Mouse (Mus musculus): ENCODE results near the gene Lamb1. TPM values are rescaled to one million over a fixed set of nuclear protein-coding genes. Genes with fewer than 3 reads are reported as not detected.
A peak's percentile ranks its signal among the peaks of the same experiment; 100 is the strongest.

The Lamb1 gene
- polyA plus RNA-seq, 1 experiment from 2014 or later: 81.3 TPM

GRCm38 (mm10) chr12:31306075-31306675 is 41.1 kb downstream of the Lamb1 start:
- no peak overlapping the region for H3K4me2 ChIP-seq (replicated peaks)

GRCm38 (mm10) chr12:31307011-31307410 is 42.0 kb downstream of the Lamb1 start:
- Histone ChIP-seq H3K9ac (no peak overlapping the region), H3K27me3 (replicated peaks) (no peaks in the 10 kb centered on the region), H3K4me3 (replicated peaks) (no peak overlapping the region), H3K27ac (no peak overlapping the region), H3K9me3 (no peaks in the 10 kb centered on the region), H3K4me1 (replicated peaks) (no peaks in the 10 kb centered on the region), H3K36me3 (peaks cover 36% of the 10 kb centered on the region), H3K4me2 (replicated peaks) (no peak overlapping the region)
- no peak for ATAC-seq
- WGBS: 92% methylated on average over 8 of the region's 8 CpGs

More at GRCm38 (mm10) chr12:31306075-31306675, 41.1 kb downstream of the Lamb1 start:
- WGBS: 46% methylated on average over 5 of the region's 5 CpGs
- peaks cover 40% of the 10 kb centered on the region for H3K36me3 ChIP-seq
- no peaks in the 10 kb centered on the region for H3K4me1 ChIP-seq (replicated peaks)
- ATAC-seq: no peak
- H3K9ac ChIP-seq: no peak overlapping the region
- no peaks in the 10 kb centered on the region for H3K9me3 ChIP-seq
- H3K27ac ChIP-seq: no peak overlapping the region
- H3K4me3 ChIP-seq (replicated peaks): no peak overlapping the region
- no peaks in the 10 kb centered on the region for H3K27me3 ChIP-seq (replicated peaks)

- 94% methylated on average over 8 of the region's 8 CpGs for WGBS
- Histone ChIP-seq H3K4me3 (replicated peaks) (no peak overlapping the region), H3K27me3 (replicated peaks) (no peaks in the 10 kb centered on the region), H3K9ac (no peak overlapping the region), H3K9me3 (no peaks in the 10 kb centered on the region), H3K4me2 (replicated peaks) (no peak overlapping the region), H3K27ac (no peak overlapping the region), H3K4me1 (replicated peaks) (no peaks in the 10 kb centered on the region), H3K36me3 (peaks cover 42% of the 10 kb centered on the region)
- no peak for ATAC-seq
Observed at GRCm38 (mm10) chr12:31307756-31308155, 42.7 kb downstream of the Lamb1 start.

- H3K36me3 ChIP-seq: peaks cover 47% of the 10 kb centered on the region
- no peak overlapping the region for H3K4me3 ChIP-seq (replicated peaks)
- no peaks in the 10 kb centered on the region for H3K9me3 ChIP-seq
- no peak overlapping the region for H3K9ac ChIP-seq
- H3K4me1 ChIP-seq (replicated peaks): no peaks in the 10 kb centered on the region
- H3K27me3 ChIP-seq (replicated peaks): no peaks in the 10 kb centered on the region
- H3K4me2 ChIP-seq (replicated peaks): no peak overlapping the region
- WGBS: 86% methylated on average over 9 of the region's 9 CpGs
- no peak overlapping the region for H3K27ac ChIP-seq
- ATAC-seq: 0 out of 2 replicates have a peak, but pooled peaks have one; percentile 28
Observed at GRCm38 (mm10) chr12:31310687-31311086, 45.7 kb downstream of the Lamb1 start.

DNA sequence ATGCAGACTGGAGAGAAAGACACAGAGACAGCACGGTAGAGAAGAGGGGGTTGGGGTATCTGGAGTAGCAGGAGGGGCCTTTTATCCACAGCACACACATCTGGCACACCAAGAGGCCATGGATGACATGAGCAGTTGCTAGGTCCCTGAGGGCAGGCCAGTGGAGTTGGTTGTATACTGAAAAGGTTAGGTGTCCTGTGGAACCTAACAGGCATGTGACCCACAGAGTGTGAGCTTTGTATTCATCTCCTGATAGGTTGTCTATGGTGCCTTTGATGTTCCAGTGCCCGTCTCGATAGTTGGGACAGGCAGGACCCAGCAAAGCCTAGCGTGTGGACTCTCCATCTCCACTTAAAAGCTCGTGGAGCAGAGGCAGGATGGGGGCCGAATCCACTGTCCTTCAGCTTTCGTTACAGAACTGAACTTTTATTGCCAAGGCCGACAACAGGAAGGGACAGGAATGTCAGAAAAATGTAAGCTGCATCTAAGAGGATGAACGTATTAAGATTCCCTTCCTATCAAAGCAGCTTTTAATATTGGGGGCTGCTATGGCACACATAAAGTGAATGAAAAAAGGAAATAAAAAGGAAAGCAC is 46.7 kb downstream of the Lamb1 start:
- ATAC-seq: no peak
- Histone ChIP-seq H3K4me3 (replicated peaks) (no peak overlapping the region), H3K9ac (no peak overlapping the region), H3K27ac (no peak overlapping the region), H3K4me2 (replicated peaks) (no peak overlapping the region), H3K9me3 (no peaks in the 10 kb centered on the region), H3K36me3 (peaks cover 44% of the 10 kb centered on the region), H3K27me3 (replicated peaks) (no peaks in the 10 kb centered on the region), H3K4me1 (replicated peaks) (no peaks in the 10 kb centered on the region)
- WGBS: 88% methylated on average over 9 of the region's 9 CpGs

- 93% methylated on average over 5 of the region's 5 CpGs for WGBS
- no peak for ATAC-seq
- Histone ChIP-seq H3K27me3 (replicated peaks) (no peaks in the 10 kb centered on the region), H3K36me3 (peaks cover 40% of the 10 kb centered on the region), H3K9ac (no peak overlapping the region), H3K4me2 (replicated peaks) (no peak overlapping the region), H3K4me3 (replicated peaks) (no peak overlapping the region), H3K9me3 (no peaks in the 10 kb centered on the region), H3K4me1 (replicated peaks) (no peaks in the 10 kb centered on the region), H3K27ac (no peak overlapping the region)
Observed at GRCm38 (mm10) chr12:31312281-31312680, 47.2 kb downstream of the Lamb1 start.

DNA sequence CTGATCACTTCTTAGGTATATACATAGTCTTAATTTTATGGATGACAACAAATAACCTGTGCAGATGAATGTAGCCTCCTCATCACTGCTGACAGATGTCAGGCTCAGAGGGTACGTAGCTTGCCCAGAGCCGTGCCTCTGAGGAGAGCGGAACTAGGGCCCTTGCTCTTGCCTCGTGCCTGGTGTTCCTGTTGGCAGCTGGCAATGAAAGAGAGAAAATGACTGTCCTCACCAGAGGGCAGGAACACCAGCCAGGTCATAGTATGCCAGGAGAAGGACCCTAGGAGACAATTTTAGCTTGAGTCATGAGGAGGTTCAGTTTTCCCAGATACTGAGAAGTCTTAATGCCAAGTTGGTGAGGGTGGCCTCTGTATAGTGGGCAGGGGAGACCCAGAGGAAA is 48.1 kb downstream of the Lamb1 start:
- Histone ChIP-seq H3K4me2 (replicated peaks) (no peak overlapping the region), H3K4me1 (replicated peaks) (no peaks in the 10 kb centered on the region), H3K9me3 (no peaks in the 10 kb centered on the region), H3K27me3 (replicated peaks) (no peaks in the 10 kb centered on the region), H3K36me3 (peaks cover 39% of the 10 kb centered on the region), H3K9ac (no peak overlapping the region), H3K4me3 (replicated peaks) (no peak overlapping the region), H3K27ac (no peak overlapping the region)
- WGBS: 94% methylated on average over 4 of the region's 4 CpGs
- ATAC-seq: no peak

DNA sequence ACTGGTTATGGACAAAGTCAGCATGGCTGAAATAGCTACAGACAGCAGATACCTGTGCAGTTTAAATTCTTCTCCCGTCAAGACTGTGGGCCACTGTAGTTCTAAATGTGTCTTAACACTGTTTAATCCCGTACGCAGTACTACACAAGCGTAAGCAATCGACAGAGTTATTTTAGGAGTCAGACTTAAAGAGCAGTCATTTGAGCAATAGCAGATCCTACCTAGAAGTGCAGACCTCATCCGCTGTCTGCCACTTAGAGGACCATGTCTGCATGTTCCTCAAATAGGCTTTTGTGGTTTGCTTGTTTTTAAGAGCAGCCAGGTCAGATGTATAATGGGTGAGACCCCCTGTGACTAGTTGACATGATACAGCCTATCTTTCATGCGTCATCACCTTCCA is 49.3 kb downstream of the Lamb1 start:
- no peaks in the 10 kb centered on the region for H3K9me3 ChIP-seq
- no peak overlapping the region for H3K4me2 ChIP-seq (replicated peaks)
- 89% methylated on average over 7 of the region's 7 CpGs for WGBS
- no peak for ATAC-seq
- no peaks in the 10 kb centered on the region for H3K27me3 ChIP-seq (replicated peaks)
- peaks cover 40% of the 10 kb centered on the region for H3K36me3 ChIP-seq
- H3K4me1 ChIP-seq (replicated peaks): no peaks in the 10 kb centered on the region
- no peak overlapping the region for H3K9ac ChIP-seq
- H3K27ac ChIP-seq: no peak overlapping the region
- no peak overlapping the region for H3K4me3 ChIP-seq (replicated peaks)

DNA sequence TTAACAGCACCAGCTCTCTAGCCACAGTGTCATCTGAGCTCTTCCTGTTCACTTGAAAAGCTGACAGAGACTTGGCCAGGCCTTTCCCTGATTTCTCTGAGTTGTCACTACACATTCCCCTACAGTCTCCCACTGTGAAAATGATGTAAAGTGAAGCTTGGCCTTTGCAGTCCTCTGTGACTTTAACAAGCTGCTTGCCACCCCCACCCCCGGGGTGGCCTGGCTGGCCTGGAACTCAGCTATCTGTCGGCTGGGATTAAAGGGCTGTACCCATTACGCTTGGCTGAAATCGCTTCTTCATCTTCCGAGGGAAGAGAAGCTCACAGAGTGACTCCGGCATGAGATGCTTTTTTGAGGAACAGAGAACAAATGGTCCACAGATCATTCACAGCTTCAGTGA is 50.9 kb downstream of the Lamb1 start:
- H3K4me1 ChIP-seq (replicated peaks): no peaks in the 10 kb centered on the region
- ATAC-seq: no peak
- H3K9ac ChIP-seq: no peak overlapping the region
- no peak overlapping the region for H3K4me2 ChIP-seq (replicated peaks)
- no peak overlapping the region for H3K4me3 ChIP-seq (replicated peaks)
- H3K9me3 ChIP-seq: no peaks in the 10 kb centered on the region
- no peak overlapping the region for H3K27ac ChIP-seq
- H3K36me3 ChIP-seq: peaks cover 32% of the 10 kb centered on the region
- 81% methylated on average over 6 of the region's 6 CpGs for WGBS
- no peaks in the 10 kb centered on the region for H3K27me3 ChIP-seq (replicated peaks)

- Histone ChIP-seq H3K27me3 (replicated peaks) (no peaks in the 10 kb centered on the region), H3K4me2 (replicated peaks) (no peak overlapping the region), H3K9ac (no peak overlapping the region), H3K4me1 (replicated peaks) (no peaks in the 10 kb centered on the region), H3K9me3 (no peaks in the 10 kb centered on the region), H3K4me3 (replicated peaks) (no peak overlapping the region), H3K36me3 (peaks cover 29% of the 10 kb centered on the region), H3K27ac (no peak overlapping the region)
- no peak for ATAC-seq
- WGBS: 92% methylated on average over 7 of the region's 7 CpGs
Observed at GRCm38 (mm10) chr12:31317670-31318408, 52.8 kb downstream of the Lamb1 start.

DNA sequence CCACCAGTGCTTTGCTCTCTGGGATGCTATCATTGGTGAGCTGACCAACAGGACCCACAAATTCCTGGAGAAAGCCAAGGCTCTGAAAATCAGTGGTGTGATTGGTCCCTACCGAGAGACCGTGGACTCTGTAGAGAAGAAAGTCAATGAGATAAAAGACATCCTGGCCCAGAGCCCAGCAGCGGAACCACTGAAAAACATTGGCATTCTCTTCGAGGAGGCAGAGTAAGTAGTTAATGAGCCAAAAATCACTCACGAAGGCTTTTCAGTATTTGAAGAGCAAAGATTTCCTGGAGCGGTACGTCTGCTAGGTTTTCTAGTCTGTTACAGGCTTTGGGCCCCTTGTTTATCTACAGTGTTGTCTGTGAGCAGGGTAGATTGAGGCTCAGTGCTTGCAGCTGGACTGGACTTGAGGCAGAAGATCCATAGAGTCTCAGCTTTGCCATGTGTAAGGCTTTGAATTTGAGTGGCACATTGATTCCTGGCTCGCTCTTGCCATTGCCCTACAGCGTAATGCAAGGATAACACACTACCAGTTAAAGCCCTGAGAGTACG is 53.5 kb downstream of the Lamb1 start:
- ATAC-seq: no peak
- Histone ChIP-seq H3K4me2 (replicated peaks) (no peak overlapping the region), H3K27ac (no peak overlapping the region), H3K27me3 (replicated peaks) (no peaks in the 10 kb centered on the region), H3K36me3 (peaks cover 31% of the 10 kb centered on the region), H3K4me1 (replicated peaks) (no peaks in the 10 kb centered on the region), H3K9me3 (no peaks in the 10 kb centered on the region), H3K4me3 (replicated peaks) (no peak overlapping the region), H3K9ac (no peak overlapping the region)
- WGBS: 87% methylated on average over 10 of the region's 10 CpGs

- no peaks in the 10 kb centered on the region for H3K9me3 ChIP-seq
- H3K27me3 ChIP-seq (replicated peaks): no peaks in the 10 kb centered on the region
- H3K36me3 ChIP-seq: peaks cover 24% of the 10 kb centered on the region
- WGBS: 75% methylated on average over 13 of the region's 13 CpGs
- H3K27ac ChIP-seq: no peak overlapping the region
- no peaks in the 10 kb centered on the region for H3K4me1 ChIP-seq (replicated peaks)
- H3K9ac ChIP-seq: no peak overlapping the region
- H3K4me3 ChIP-seq (replicated peaks): no peak overlapping the region
- H3K4me2 ChIP-seq (replicated peaks): no peak overlapping the region
- ATAC-seq: no peak
Observed at GRCm38 (mm10) chr12:31320817-31321216, 55.8 kb downstream of the Lamb1 start.
